Mouse (Mus musculus) heart, embryonic 11.5 days (tissue): ENCODE measurements around the gene Mrpl3. TPM values are rescaled to one million over a fixed set of nuclear protein-coding genes. Genes with fewer than 3 reads are reported as not detected.
"Not testable (repeated sequence)": the region's sequence is repeated elsewhere in the genome, so short reads cannot be mapped to it uniquely, and the experiment has no call there.

Experiments
- ATAC-seq: fragments of 200-750 bp; cut with Nextera tagmentation; replicated peaks from 2 replicates; pipeline ENCODE4 v1.8.0; 2017; ENCODE audit warnings: moderate library complexity; ENCODE audit not compliant: insufficient number of reproducible peaks, low FRiP score, low TSS enrichment
- H3K27ac ChIP-seq: fragments of 300-500 bp; sonication (generic); 2 replicates; pipeline ENCODE4 v1.5.1; 2014; ENCODE audit warnings: mild to moderate bottlenecking, low read depth, low read length
- H3K27me3 ChIP-seq: fragments of 300-500 bp; sonication (generic); 2 replicates; pipeline ENCODE4 v1.6.1; 2014; ENCODE audit warnings: mild to moderate bottlenecking, low read length, mixed read lengths; ENCODE audit not compliant: control insufficient read depth, insufficient read depth
- H3K36me3 ChIP-seq: fragments of 300-500 bp; sonication (generic); 2 replicates; pipeline ENCODE4 v1.6.1; 2014; ENCODE audit warnings: mild to moderate bottlenecking, low read length, moderate library complexity, mixed read lengths; ENCODE audit not compliant: control insufficient read depth, insufficient read depth
- H3K4me1 ChIP-seq: fragments of 300-500 bp; sonication (generic); 2 replicates; pipeline ENCODE4 v1.6.1; 2014; ENCODE audit warnings: low read length; ENCODE audit not compliant: control insufficient read depth, insufficient read depth
- H3K4me2 ChIP-seq: fragments of 300-500 bp; sonication (generic); 2 replicates; pipeline ENCODE4 v1.6.1; 2014; ENCODE audit warnings: mild to moderate bottlenecking, moderate library complexity
- H3K4me3 ChIP-seq: fragments of 300-500 bp; sonication (generic); 2 replicates; pipeline ENCODE4 v1.5.1; 2014; ENCODE audit warnings: low read depth, low read length
- H3K9ac ChIP-seq: fragments of 300-500 bp; sonication (generic); 2 replicates; pipeline ENCODE4 v1.6.1; 2014; ENCODE audit warnings: mild to moderate bottlenecking, low read depth, low read length, moderate library complexity
- H3K9me3 ChIP-seq: fragments of 300-500 bp; sonication (generic); replicated peaks from 2 replicates; pipeline ENCODE4 v1.6.1; 2016; ENCODE audit warnings: low read length; ENCODE audit not compliant: control insufficient read depth
- WGBS: fragments of 180-500 bp; shearing (Covaris S2); extraction: QIAGEN DNeasy Blood & Tissue Kit; methylation state at CpG from one replicate; pipeline ENCODE4 v1.1.7; 2014; ENCODE audit not compliant: insufficient replicate concordance; 5-methylcytosine and 5-hydroxymethylcytosine counted together
- polyA plus RNA-seq: library from polyadenylated mRNA; unstranded; fragments of >200 nt; fragmentation: Nextera tagmentation; extraction: Ambion mirVana; gene quantifications from 2 replicates; pipeline ENCODE4 v1.2.1, GENCODE M21; 2014

Mrpl3 gene
- polyA plus RNA-seq, 1 experiment from 2014 or later: 122 TPM

GRCm38 (mm10) chr9:105080246-105080645 lies 27.2 kb downstream of the Mrpl3 start:
- 0 out of 2 replicates have a peak, but pooled peaks cover 2% of the 10 kb centered on the region for H3K36me3 ChIP-seq
- no peaks in the 10 kb centered on the region for H3K27me3 ChIP-seq
- no peak overlapping the region for H3K4me2 ChIP-seq
- no peaks in the 10 kb centered on the region for H3K4me1 ChIP-seq
- H3K9me3 ChIP-seq: no peaks in the 10 kb centered on the region
- no peak overlapping the region for H3K9ac ChIP-seq
- no peak overlapping the region for H3K4me3 ChIP-seq
- WGBS: 89% methylated on average over 3 of the region's 3 CpGs
- H3K27ac ChIP-seq: no peak overlapping the region
- no peak for ATAC-seq

GRCm38 (mm10) chr9:105100807-105101570 lies 48.0 kb downstream of the Mrpl3 start:
- Histone ChIP-seq H3K27ac (no peak overlapping the region), H3K4me1 (no peaks in the 10 kb centered on the region), H3K4me3 (no peak overlapping the region), H3K9me3 (no peaks in the 10 kb centered on the region), H3K36me3 (no peaks in the 10 kb centered on the region), H3K27me3 (no peaks in the 10 kb centered on the region), H3K9ac (no peak overlapping the region), H3K4me2 (no peak overlapping the region)
- WGBS: 60% methylated on average over 15 of the region's 15 CpGs
- ATAC-seq: no peak

- H3K4me3 ChIP-seq: no peak overlapping the region
- H3K9ac ChIP-seq: no peak overlapping the region
- H3K36me3 ChIP-seq: no peaks in the 10 kb centered on the region
- H3K27ac ChIP-seq: no peak overlapping the region
- 48% methylated on average over 1 of the region's 1 CpGs for WGBS
- H3K27me3 ChIP-seq: no peaks in the 10 kb centered on the region
- H3K4me1 ChIP-seq: no peaks in the 10 kb centered on the region
- H3K9me3 ChIP-seq: no peaks in the 10 kb centered on the region
- no peak for ATAC-seq
- H3K4me2 ChIP-seq: no peak overlapping the region
These were observed 48.9 kb downstream of the Mrpl3 start for GRCm38 (mm10) chr9:105101911-105102310.

GRCm38 (mm10) chr9:105103893-105104292 lies 50.9 kb downstream of the Mrpl3 start:
- no peak for ATAC-seq
- Histone ChIP-seq H3K27ac (no peak overlapping the region), H3K36me3 (no peaks in the 10 kb centered on the region), H3K9ac (no peak overlapping the region), H3K4me2 (no peak overlapping the region), H3K9me3 (no peaks in the 10 kb centered on the region), H3K27me3 (no peaks in the 10 kb centered on the region), H3K4me3 (no peak overlapping the region), H3K4me1 (no peaks in the 10 kb centered on the region)
- 89% methylated on average over 5 of the region's 5 CpGs for WGBS

- not testable (repeated sequence) for H3K27ac ChIP-seq, H3K4me2 ChIP-seq, H3K9me3 ChIP-seq, ATAC-seq, H3K4me3 ChIP-seq, H3K9ac ChIP-seq, H3K36me3 ChIP-seq, H3K27me3 ChIP-seq, H3K4me1 ChIP-seq
- 55% methylated on average over 3 of the region's 3 CpGs for WGBS
These were observed 72.2 kb downstream of the Mrpl3 start for GRCm38 (mm10) chr9:105125206-105125605.

Other genes with a start within 250 kb of the Mrpl3 start
- gene Nudt16, start 78.6 kb downstream of the Mrpl3 start, polyA plus RNA-seq: 9.6 and 9.7 TPM in 2 replicates
- gene 1700080E11Rik, start 91.9 kb downstream of the Mrpl3 start, polyA plus RNA-seq: not detected in 2 replicates